ENCODE assay signal across 27 mouse cellular contexts in genomic region chr19:7006892-7007593, GRCm38 (mm10). TPM values are rescaled to one million over a fixed set of nuclear protein-coding genes. Genes with fewer than 3 reads are reported as not detected.
A peak's percentile ranks its signal among the peaks of the same experiment; 100 is the strongest.
DNase-seq lines count a peak whose midpoint lies in the region; ATAC-seq and TF ChIP-seq lines count a peak whose summit lies in the region.
"Had no signal": no experiment of that assay in that cellular context is flagged by ENCODE, and none has a peak within 500 bp of the region (broad histone marks: within the 10 kb centered on the region; RNA-seq: fewer than 3 reads in every experiment).

No protein-coding gene starts in this region.

- no peaks in the 10 kb centered on the region for H3K9me3 ChIP-seq in limb, embryonic 13.5 days
- no peaks in the 10 kb centered on the region for H3K9me3 ChIP-seq in limb, embryonic 10.5 days (replicated peaks)
- no peaks in the 10 kb centered on the region for H3K9me3 ChIP-seq in megakaryocyte, embryonic 14.5 days
- H3K9me3 ChIP-seq in hindbrain, embryonic 11.5 days (ENCODE audit: control insufficient read depth, low read length), result no peaks in the 10 kb centered on the region
- H3K9me3 ChIP-seq: G1E; hindbrain, embryonic 10.5 days; liver, embryonic 15.5 days; neural tube, embryonic 15.5 days had no signal

- H3K9ac ChIP-seq in limb, embryonic 13.5 days, result peak overlapping the region; percentile 25; the same call in 1 of the 2 replicates
- H3K9ac ChIP-seq in hindbrain, embryonic 11.5 days (ENCODE audit: low read depth, low read length), result no peak overlapping the region
- H3K9ac ChIP-seq: liver, embryonic 15.5 days; neural tube, embryonic 15.5 days had no signal

- no peaks in the 10 kb centered on the region for H3K36me3 ChIP-seq in limb, embryonic 13.5 days
- 0 out of 2 replicates have a peak, but pooled peaks cover 16% of the 10 kb centered on the region for H3K36me3 ChIP-seq in limb, embryonic 10.5 days
- peaks cover 87% of the 10 kb centered on the region for H3K36me3 ChIP-seq in megakaryocyte, embryonic 14.5 days (replicated peaks; ENCODE audit: low read length)
- no peaks in the 10 kb centered on the region for H3K36me3 ChIP-seq in hindbrain, embryonic 11.5 days (ENCODE audit: control insufficient read depth, insufficient read depth, low read length)
- H3K36me3 ChIP-seq: neural tube, embryonic 15.5 days had no signal

- WGBS in limb, embryonic 13.5 days, result 84% methylated on average over 9 of the region's 9 CpGs
- WGBS in limb, embryonic 10.5 days, result 87% methylated on average over 9 of the region's 9 CpGs
- WGBS in olfactory bulb, adult 2 months, result 49% methylated on average over 9 of the region's 9 CpGs
- 89% methylated on average over 8 of the region's 9 CpGs for WGBS in hindbrain, embryonic 11.5 days

- TF ChIP-seq CTCF in olfactory bulb, adult 2 months (IDR thresholded peaks at IDR 0.05; ENCODE audit: insufficient read depth, low read depth, low read length), result no peak

- TF ChIP-seq POLR2A in olfactory bulb, adult 2 months (IDR thresholded peaks at IDR 0.05; ENCODE audit: insufficient read depth, low read depth, low read length), result no peak

- no peak for ATAC-seq in limb, embryonic 13.5 days (ENCODE audit: low FRiP score, low read depth)
- ATAC-seq in megakaryocyte, adult 5-6 weeks (ENCODE audit: poor library complexity, severe bottlenecking), result no peak
- no peak for ATAC-seq in hindbrain, embryonic 11.5 days (ENCODE audit: low FRiP score)
- ATAC-seq: forebrain, embryonic 14.5 days; hindbrain, postnatal 0 days had no signal

- H3K4me2 ChIP-seq in limb, embryonic 13.5 days (replicated peaks), result no peak overlapping the region
- no peak overlapping the region for H3K4me2 ChIP-seq in hindbrain, embryonic 11.5 days (replicated peaks; ENCODE audit: low read depth, low read length)
- H3K4me2 ChIP-seq: heart, embryonic 11.5 days; liver, embryonic 15.5 days; midbrain, embryonic 11.5 days; neural tube, embryonic 15.5 days had no signal

- no peak for DNase-seq in limb, embryonic 10.5 days (ENCODE audit: low spot score)
- DNase-seq in left cerebral cortex, postnatal 36 days (ENCODE audit: low spot score in 2 of 2), result no peak
- DNase-seq in hindbrain, embryonic 11.5 days (ENCODE audit: low spot score), result no peak
- DNase-seq: adrenal gland, adult 8-10 months; B cell, adult 2 months; cerebellum, adult 8-10 months; cerebellum, postnatal 36 days; embryo, embryonic 11 days; kidney, adult 2 months; kidney, postnatal 36 days; layer of hippocampus, postnatal 36 days; spleen, adult 18-20 months; thymus, adult 2 months had no signal

- no peaks in the 10 kb centered on the region for H3K27me3 ChIP-seq in limb, embryonic 13.5 days
- no peaks in the 10 kb centered on the region for H3K27me3 ChIP-seq in limb, embryonic 10.5 days (ENCODE audit: low read depth, poor library complexity, severe bottlenecking)
- H3K27me3 ChIP-seq in megakaryocyte, embryonic 14.5 days (replicated peaks), result no peaks in the 10 kb centered on the region
- H3K27me3 ChIP-seq in hindbrain, embryonic 11.5 days (ENCODE audit: control insufficient read depth, insufficient read depth, low read length), result no peaks in the 10 kb centered on the region
- H3K27me3 ChIP-seq: CH12.LX; liver, embryonic 15.5 days; neural tube, embryonic 15.5 days had no signal

- intact Hi-C loops in left cerebral cortex, postnatal 36 days (cut with DNase I), result no loop called here

- H3K27ac ChIP-seq in limb, embryonic 13.5 days, result no peak overlapping the region
- no peak overlapping the region for H3K27ac ChIP-seq in limb, embryonic 10.5 days
- H3K27ac ChIP-seq in olfactory bulb, adult 2 months (ENCODE audit: insufficient read depth, low read depth, low read length), result peak overlapping the region; percentile 90
- no peak overlapping the region for H3K27ac ChIP-seq in hindbrain, embryonic 11.5 days (ENCODE audit: low read depth, low read length)
- H3K27ac ChIP-seq: hindbrain, embryonic 10.5 days; hindbrain, postnatal 0 days; liver, embryonic 15.5 days; macrophage; neural tube, embryonic 15.5 days had no signal

- H3K4me3 ChIP-seq in limb, embryonic 13.5 days, result no peak overlapping the region
- no peak overlapping the region for H3K4me3 ChIP-seq in limb, embryonic 10.5 days
- H3K4me3 ChIP-seq in megakaryocyte, embryonic 14.5 days (replicated peaks), result peak overlapping the region; percentile 56
- H3K4me3 ChIP-seq in olfactory bulb, adult 2 months (ENCODE audit: insufficient read depth, low read depth, low read length), result no peak overlapping the region
- no peak overlapping the region for H3K4me3 ChIP-seq in hindbrain, embryonic 11.5 days (ENCODE audit: low read depth, low read length)
- H3K4me3 ChIP-seq: hindbrain, embryonic 10.5 days; liver, embryonic 15.5 days; neural tube, embryonic 15.5 days had no signal

- no peaks in the 10 kb centered on the region for H3K4me1 ChIP-seq in limb, embryonic 13.5 days
- no peaks in the 10 kb centered on the region for H3K4me1 ChIP-seq in limb, embryonic 10.5 days
- H3K4me1 ChIP-seq in megakaryocyte, embryonic 14.5 days, result peaks cover 87% of the 10 kb centered on the region
- peaks cover 2% of the 10 kb centered on the region for H3K4me1 ChIP-seq in olfactory bulb, adult 2 months (ENCODE audit: control insufficient read depth, insufficient read depth, low read length)
- H3K4me1 ChIP-seq in hindbrain, embryonic 11.5 days (replicated peaks; ENCODE audit: control insufficient read depth, insufficient read depth, low read length), result no peaks in the 10 kb centered on the region
- H3K4me1 ChIP-seq: neural tube, embryonic 15.5 days had no signal

RNA-seq across cellular contexts. Expression of gene Trpt1, which starts 11.1 kb away (rescaled TPM):
- 11.9 and 13.6 TPM in 2 replicates for polyA plus RNA-seq in limb, embryonic 13.5 days (2015; fragmentation: Nextera tagmentation; extraction: Ambion mirVana)
- polyA plus RNA-seq in limb, embryonic 10.5 days (2016; fragmentation: Nextera tagmentation; extraction: Ambion mirVana), result 7.4 and 10.6 TPM in 2 replicates
- polyA plus RNA-seq in megakaryocyte, embryonic 14.5 days (2012; ENCODE audit: insufficient read depth, low replicate concordance), result 0.57 TPM in 1 of 2 replicates, not detected in the other
- 1.5 and 3.4 TPM in 2 replicates for total RNA-seq in megakaryocyte, adult 5-6 weeks (2015)
- 2.7 and 3.4 TPM in 2 replicates for total RNA-seq in megakaryocyte, adult 5-6 weeks (2017)
- polyA plus RNA-seq in olfactory bulb, adult 2 months (2012; ENCODE audit: insufficient read depth, insufficient read length, low replicate concordance, missing spikeins), result not detected in 2 replicates
- total RNA-seq in left cerebral cortex, postnatal 36 days (2021), result 10 to 100 TPM; 20.4 to 24.7 TPM
- polyA plus RNA-seq in hindbrain, embryonic 11.5 days (2014; fragmentation: Nextera tagmentation; extraction: Ambion mirVana), result 10.6 and 11.1 TPM in 2 replicates

RNA-seq across cellular contexts. Expression of gene Nudt22, which starts 11.1 kb away (rescaled TPM):
- 24.0 and 25.8 TPM in 2 replicates for polyA plus RNA-seq in limb, embryonic 13.5 days (2015; fragmentation: Nextera tagmentation; extraction: Ambion mirVana)
- polyA plus RNA-seq in limb, embryonic 10.5 days (2016; fragmentation: Nextera tagmentation; extraction: Ambion mirVana), result 21.1 and 21.2 TPM in 2 replicates
- polyA plus RNA-seq in megakaryocyte, embryonic 14.5 days (2012; ENCODE audit: insufficient read depth, low replicate concordance), result 6.7 and 9.1 TPM in 2 replicates
- total RNA-seq in megakaryocyte, adult 5-6 weeks (2015), result 16.6 and 29.0 TPM in 2 replicates
- 10.1 and 16.0 TPM in 2 replicates for total RNA-seq in megakaryocyte, adult 5-6 weeks (2017)
- polyA plus RNA-seq in olfactory bulb, adult 2 months (2012; ENCODE audit: insufficient read depth, insufficient read length, low replicate concordance, missing spikeins), result not detected in 2 replicates
- 10 to 100 TPM; 12.5 to 16.8 TPM for total RNA-seq in left cerebral cortex, postnatal 36 days (2021)
- polyA plus RNA-seq in hindbrain, embryonic 11.5 days (2014; fragmentation: Nextera tagmentation; extraction: Ambion mirVana), result 19.3 and 19.9 TPM in 2 replicates

RNA-seq across cellular contexts. Expression of gene Fermt3, which starts 12.2 kb away (rescaled TPM):
- polyA plus RNA-seq in limb, embryonic 13.5 days (2015; fragmentation: Nextera tagmentation; extraction: Ambion mirVana), result 7.6 and 8.4 TPM in 2 replicates
- polyA plus RNA-seq in limb, embryonic 10.5 days (2016; fragmentation: Nextera tagmentation; extraction: Ambion mirVana), result 7.0 and 7.5 TPM in 2 replicates
- polyA plus RNA-seq in megakaryocyte, embryonic 14.5 days (2012; ENCODE audit: insufficient read depth, low replicate concordance), result 5,058 and 7,219 TPM in 2 replicates
- total RNA-seq in megakaryocyte, adult 5-6 weeks (2015), result 76.4 and 89.1 TPM in 2 replicates
- total RNA-seq in megakaryocyte, adult 5-6 weeks (2017), result 239 and 262 TPM in 2 replicates
- not detected in 2 replicates for polyA plus RNA-seq in olfactory bulb, adult 2 months (2012; ENCODE audit: insufficient read depth, insufficient read length, low replicate concordance, missing spikeins)
- total RNA-seq in left cerebral cortex, postnatal 36 days (2021), result 1 to 10 TPM; 3.7 to 4.9 TPM
- polyA plus RNA-seq in hindbrain, embryonic 11.5 days (2014; fragmentation: Nextera tagmentation; extraction: Ambion mirVana), result 7.3 and 7.6 TPM in 2 replicates

RNA-seq across cellular contexts. Expression of gene Dnajc4, which starts 14.7 kb away (rescaled TPM):
- polyA plus RNA-seq in limb, embryonic 13.5 days (2015; fragmentation: Nextera tagmentation; extraction: Ambion mirVana), result 22.2 and 25.9 TPM in 2 replicates
- polyA plus RNA-seq in limb, embryonic 10.5 days (2016; fragmentation: Nextera tagmentation; extraction: Ambion mirVana), result 17.4 and 19.4 TPM in 2 replicates
- 19.1 and 20.6 TPM in 2 replicates for polyA plus RNA-seq in megakaryocyte, embryonic 14.5 days (2012; ENCODE audit: insufficient read depth, low replicate concordance)
- 19.5 and 23.0 TPM in 2 replicates for total RNA-seq in megakaryocyte, adult 5-6 weeks (2015)
- total RNA-seq in megakaryocyte, adult 5-6 weeks (2017), result 18.4 and 21.4 TPM in 2 replicates
- not detected in 2 replicates for polyA plus RNA-seq in olfactory bulb, adult 2 months (2012; ENCODE audit: insufficient read depth, insufficient read length, low replicate concordance, missing spikeins)
- total RNA-seq in left cerebral cortex, postnatal 36 days (2021), result 10 to 100 TPM; 22.9 to 28.1 TPM
- 18.8 and 22.5 TPM in 2 replicates for polyA plus RNA-seq in hindbrain, embryonic 11.5 days (2014; fragmentation: Nextera tagmentation; extraction: Ambion mirVana)

RNA-seq across cellular contexts. Expression of gene Vegfb, which starts 19.6 kb away (rescaled TPM):
- polyA plus RNA-seq in limb, embryonic 13.5 days (2015; fragmentation: Nextera tagmentation; extraction: Ambion mirVana), result 53.6 and 59.6 TPM in 2 replicates
- polyA plus RNA-seq in limb, embryonic 10.5 days (2016; fragmentation: Nextera tagmentation; extraction: Ambion mirVana), result 41.1 and 41.7 TPM in 2 replicates
- polyA plus RNA-seq in megakaryocyte, embryonic 14.5 days (2012; ENCODE audit: insufficient read depth, low replicate concordance), result 68.5 and 73.8 TPM in 2 replicates
- total RNA-seq in megakaryocyte, adult 5-6 weeks (2015), result 7.8 and 8.0 TPM in 2 replicates
- total RNA-seq in megakaryocyte, adult 5-6 weeks (2017), result 2.4 and 2.8 TPM in 2 replicates
- polyA plus RNA-seq in olfactory bulb, adult 2 months (2012; ENCODE audit: insufficient read depth, insufficient read length, low replicate concordance, missing spikeins), result not detected in 2 replicates
- total RNA-seq in left cerebral cortex, postnatal 36 days (2021), result 100 to 1,000 TPM in 1 of 2 experiments, 10 to 100 TPM in 1; 88.0 to 104 TPM
- 21.4 TPM in 2 replicates for polyA plus RNA-seq in hindbrain, embryonic 11.5 days (2014; fragmentation: Nextera tagmentation; extraction: Ambion mirVana)

Comparison
In these comparisons a context has a peak if more than half of its experiments do, and no peak if none do; other contexts are left out.
1. RNA of gene Fermt3, which starts 12.2 kb away (polyA plus RNA-seq): 5,058 to 7,219 TPM in megakaryocyte, embryonic 14.5 days; not detected in olfactory bulb, adult 2 months, 7.3 to 7.6 TPM in hindbrain, embryonic 11.5 days, 7.6 to 8.4 TPM in limb, embryonic 13.5 days and 7.0 to 7.5 TPM in limb, embryonic 10.5 days; every median in the first group is over 10 times any median in the second.